ENCODE assay signal across 28 mouse cellular contexts in the genomic region with DNA sequence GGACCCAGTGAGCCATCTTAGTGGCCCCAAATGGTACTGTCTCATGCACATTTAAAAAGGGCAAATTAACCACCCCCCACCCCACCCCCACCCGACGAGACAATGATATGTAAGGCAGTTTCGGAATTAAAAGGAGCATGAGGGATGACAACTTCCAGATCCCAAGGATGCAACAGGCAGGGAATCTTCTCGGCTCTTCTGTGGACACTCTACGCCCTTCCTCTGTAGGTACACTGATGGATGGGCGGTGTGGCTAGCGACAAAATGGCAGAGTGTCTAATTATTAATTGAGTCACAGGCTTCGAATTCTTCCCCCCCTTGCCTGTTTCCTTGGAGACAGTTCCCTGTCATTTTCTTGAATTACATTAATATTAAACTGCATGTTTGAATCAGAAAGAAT. TPM values are rescaled to one million over a fixed set of nuclear protein-coding genes. Genes with fewer than 3 reads are reported as not detected.
A peak's percentile ranks its signal among the peaks of the same experiment; 100 is the strongest.
DNase-seq lines count a peak whose midpoint lies in the region; ATAC-seq and TF ChIP-seq lines count a peak whose summit lies in the region.
"Had no signal": no experiment of that assay in that cellular context is flagged by ENCODE, and none has a peak within 500 bp of the region (broad histone marks: within the 10 kb centered on the region; RNA-seq: fewer than 3 reads in every experiment).

No protein-coding gene starts in this region.

- H3K36me3 ChIP-seq in forebrain, embryonic 14.5 days (ENCODE audit: control insufficient read depth, insufficient read depth, low read length), result no peaks in the 10 kb centered on the region
- H3K36me3 ChIP-seq in forebrain, embryonic 15.5 days, result no peaks in the 10 kb centered on the region
- no peaks in the 10 kb centered on the region for H3K36me3 ChIP-seq in hindbrain, embryonic 15.5 days
- H3K36me3 ChIP-seq in hindbrain, embryonic 10.5 days, result no peaks in the 10 kb centered on the region
- H3K36me3 ChIP-seq in E14TG2a.4 (ENCODE audit: insufficient read depth, low read length), result peaks cover 19% of the 10 kb centered on the region
- H3K36me3 ChIP-seq: limb, embryonic 10.5 days; limb, embryonic 15.5 days; liver, embryonic 13.5 days had no signal

- H3K27me3 ChIP-seq in forebrain, embryonic 14.5 days (replicated peaks; ENCODE audit: control insufficient read depth, insufficient read depth, low read length), result no peaks in the 10 kb centered on the region
- H3K27me3 ChIP-seq in forebrain, embryonic 15.5 days, result no peaks in the 10 kb centered on the region
- H3K27me3 ChIP-seq in hindbrain, embryonic 15.5 days, result no peaks in the 10 kb centered on the region
- no peaks in the 10 kb centered on the region for H3K27me3 ChIP-seq in hindbrain, embryonic 10.5 days (ENCODE audit: insufficient read depth, poor library complexity, severe bottlenecking)
- no peaks in the 10 kb centered on the region for H3K27me3 ChIP-seq in E14TG2a.4 (ENCODE audit: insufficient read depth, low read length)
- H3K27me3 ChIP-seq: CH12.LX; limb, embryonic 15.5 days; liver, embryonic 13.5 days had no signal

- TF ChIP-seq CTCF in E14TG2a.4 (conservative IDR thresholded peaks at IDR 0.05; ENCODE audit: low read length), result no peak

- no peak overlapping the region for H3K4me3 ChIP-seq in forebrain, embryonic 14.5 days (ENCODE audit: low read depth, low read length)
- H3K4me3 ChIP-seq in forebrain, embryonic 15.5 days, result no peak overlapping the region
- H3K4me3 ChIP-seq in hindbrain, embryonic 15.5 days, result no peak overlapping the region
- no peak overlapping the region for H3K4me3 ChIP-seq in hindbrain, embryonic 10.5 days
- H3K4me3 ChIP-seq in E14TG2a.4 (replicated peaks; ENCODE audit: low read length), result peak overlapping the region; percentile 17
- H3K4me3 ChIP-seq: limb, embryonic 10.5 days; limb, embryonic 15.5 days; liver, embryonic 13.5 days had no signal

- DNase-seq in forebrain, embryonic 14.5 days (ENCODE audit: low spot score), result peak; percentile 23
- DNase-seq in hindbrain, embryonic 10.5 days (ENCODE audit: low spot score), result no peak
- DNase-seq in ZHBTc4 (ENCODE audit: low read depth, low spot score), result peak; percentile 68
- DNase-seq in testis, postnatal 10 days (ENCODE audit: low spot score), result no peak
- DNase-seq: adrenal gland, adult 8-10 months; cerebellum, adult 11-12 months; cerebellum, postnatal 10 days; gastrocnemius, postnatal 14 days; heart, postnatal 36 days; kidney, adult 9 months; kidney, postnatal 10 days; layer of hippocampus, adult 9-11 months; liver, embryonic 13.5 days; lung, adult 18-20 months; lung, postnatal 14 days; right cerebral cortex, postnatal 25 days; thymus, adult 2 months; thymus, postnatal 36 days had no signal

- H3K27ac ChIP-seq in forebrain, embryonic 14.5 days (ENCODE audit: low read depth, low read length), result no peak overlapping the region
- H3K27ac ChIP-seq in forebrain, embryonic 15.5 days (replicated peaks), result no peak overlapping the region
- no peak overlapping the region for H3K27ac ChIP-seq in hindbrain, embryonic 15.5 days (replicated peaks)
- no peak overlapping the region for H3K27ac ChIP-seq in hindbrain, embryonic 10.5 days
- H3K27ac ChIP-seq: limb, embryonic 10.5 days; limb, embryonic 15.5 days; liver, embryonic 13.5 days had no signal

- no peaks in the 10 kb centered on the region for H3K9me3 ChIP-seq in forebrain, embryonic 14.5 days (replicated peaks; ENCODE audit: control insufficient read depth, low read length)
- no peaks in the 10 kb centered on the region for H3K9me3 ChIP-seq in forebrain, embryonic 15.5 days
- no peaks in the 10 kb centered on the region for H3K9me3 ChIP-seq in hindbrain, embryonic 15.5 days
- H3K9me3 ChIP-seq in hindbrain, embryonic 10.5 days, result no peaks in the 10 kb centered on the region
- H3K9me3 ChIP-seq in E14TG2a.4 (ENCODE audit: low read length), result peaks cover 10% of the 10 kb centered on the region
- H3K9me3 ChIP-seq: limb, embryonic 10.5 days; limb, embryonic 15.5 days; liver, embryonic 13.5 days had no signal

- no peak for ATAC-seq in forebrain, embryonic 14.5 days
- no peak for ATAC-seq in forebrain, embryonic 15.5 days (replicated peaks)
- ATAC-seq in hindbrain, embryonic 15.5 days (ENCODE audit: low FRiP score, low read depth), result no peak
- ATAC-seq in inflammation-experienced regulatory T-cells, adult 6 months, result no peak
- ATAC-seq: intestine, postnatal 0 days; midbrain, embryonic 16.5 days had no signal

- no peak overlapping the region for H3K4me2 ChIP-seq in forebrain, embryonic 14.5 days (ENCODE audit: low read length)
- H3K4me2 ChIP-seq in forebrain, embryonic 15.5 days (replicated peaks), result no peak overlapping the region
- 0 out of 2 replicates have a peak overlapping the region, but pooled peaks have one; percentile 6 for H3K4me2 ChIP-seq in hindbrain, embryonic 15.5 days
- H3K4me2 ChIP-seq: heart, embryonic 11.5 days; limb, embryonic 15.5 days; liver, embryonic 13.5 days had no signal

- H3K9ac ChIP-seq in forebrain, embryonic 14.5 days (ENCODE audit: low read length), result no peak overlapping the region
- no peak overlapping the region for H3K9ac ChIP-seq in forebrain, embryonic 15.5 days (replicated peaks)
- H3K9ac ChIP-seq in hindbrain, embryonic 15.5 days, result no peak overlapping the region
- H3K9ac ChIP-seq: limb, embryonic 15.5 days; liver, embryonic 13.5 days had no signal

- WGBS in forebrain, embryonic 14.5 days, result 70% methylated on average over 8 of the region's 8 CpGs
- WGBS in forebrain, embryonic 15.5 days, result 61% methylated on average over 8 of the region's 8 CpGs
- 34% methylated on average over 8 of the region's 8 CpGs for WGBS in hindbrain, embryonic 15.5 days
- WGBS in hindbrain, embryonic 10.5 days, result 62% methylated on average over 8 of the region's 8 CpGs

- H3K4me1 ChIP-seq in forebrain, embryonic 14.5 days (ENCODE audit: control insufficient read depth, insufficient read depth, low read length), result no peaks in the 10 kb centered on the region
- no peaks in the 10 kb centered on the region; the same call in 1 of the 2 replicates for H3K4me1 ChIP-seq in forebrain, embryonic 15.5 days
- H3K4me1 ChIP-seq in hindbrain, embryonic 15.5 days (replicated peaks), result no peaks in the 10 kb centered on the region
- no peaks in the 10 kb centered on the region for H3K4me1 ChIP-seq in hindbrain, embryonic 10.5 days (replicated peaks)
- H3K4me1 ChIP-seq in E14TG2a.4 (replicated peaks; ENCODE audit: low read depth, low read length), result peaks cover 77% of the 10 kb centered on the region
- H3K4me1 ChIP-seq: limb, embryonic 10.5 days; limb, embryonic 15.5 days; liver, embryonic 13.5 days had no signal

RNA-seq across cellular contexts. Expression of gene Klf5, which starts 40.5 kb away (rescaled TPM):
- 2.3 and 3.7 TPM in 2 replicates for polyA plus RNA-seq in forebrain, embryonic 14.5 days (2014; fragmentation: Nextera tagmentation; extraction: Ambion mirVana)
- polyA plus RNA-seq in forebrain, embryonic 15.5 days (2015; fragmentation: Nextera tagmentation; extraction: Ambion mirVana), result 4.1 and 4.7 TPM in 2 replicates
- 3.8 and 4.7 TPM in 2 replicates for polyA plus RNA-seq in hindbrain, embryonic 15.5 days (2015; fragmentation: Nextera tagmentation; extraction: Ambion mirVana)
- polyA plus RNA-seq in hindbrain, embryonic 10.5 days (2016; fragmentation: Nextera tagmentation; extraction: Ambion mirVana), result 1.3 and 1.6 TPM in 2 replicates
- not detected for polyA plus RNA-seq in inflammation-experienced regulatory T-cells, adult 6 months (2017; shearing (Covaris generic))

Comparison
In these comparisons a context has a peak if more than half of its experiments do, and no peak if none do; other contexts are left out.
1. DNase-seq: peak in forebrain, embryonic 14.5 days (single experiment) and ZHBTc4 (single experiment); none in hindbrain, embryonic 10.5 days (single experiment) and testis, postnatal 10 days (single experiment).